Mouse (Mus musculus) forebrain, postnatal 0 days (tissue): ENCODE data around the gene Zc3hav1. TPM values are rescaled to one million over a fixed set of nuclear protein-coding genes. Genes with fewer than 3 reads are reported as not detected.

Source experiments
- ATAC-seq: fragments of 200-750 bp; cut with Nextera tagmentation; 2 replicates; pipeline ENCODE4 v1.8.0; 2017; ENCODE audit warnings: mild to moderate bottlenecking, moderate library complexity
- DNase-seq: peaks from one replicate; pipeline ENCODE4 v3.0.0-alpha.2; 2015
- H3K27ac ChIP-seq: fragments of 300-500 bp; sonication (generic); 2 replicates; pipeline ENCODE4 v1.5.1; 2014; ENCODE audit warnings: low read depth, mild to moderate bottlenecking, antibody characterized with exemption, low read length, moderate library complexity, mixed read lengths
- H3K27me3 ChIP-seq: fragments of 300-500 bp; sonication (generic); 2 replicates; pipeline ENCODE4 v1.6.1; 2014; ENCODE audit warnings: mild to moderate bottlenecking, low read length, mixed read lengths; ENCODE audit not compliant: insufficient read depth
- H3K36me3 ChIP-seq: fragments of 300-500 bp; sonication (generic); 2 replicates; pipeline ENCODE4 v1.6.1; 2014; ENCODE audit warnings: mild to moderate bottlenecking, moderate library complexity; ENCODE audit not compliant: insufficient read depth
- H3K4me1 ChIP-seq: fragments of 300-500 bp; sonication (generic); 2 replicates; pipeline ENCODE4 v1.6.1; 2014; ENCODE audit warnings: antibody characterized with exemption; ENCODE audit not compliant: insufficient read depth
- H3K4me2 ChIP-seq: fragments of 300-500 bp; sonication (generic); 2 replicates; pipeline ENCODE4 v1.6.1; 2014; ENCODE audit warnings: low read depth, mild to moderate bottlenecking, moderate library complexity
- H3K4me3 ChIP-seq: fragments of 300-500 bp; sonication (generic); 2 replicates; pipeline ENCODE4 v1.5.1; 2014; ENCODE audit warnings: low read depth, low read length, mixed read lengths
- H3K9ac ChIP-seq: fragments of 300-500 bp; sonication (generic); 2 replicates; pipeline ENCODE4 v1.6.1; 2014; ENCODE audit warnings: mild to moderate bottlenecking
- H3K9me3 ChIP-seq: fragments of 300-500 bp; sonication (generic); 2 replicates; pipeline ENCODE4 v1.6.1; 2016; ENCODE audit warnings: low read length
- CTCF ChIP-seq: sonication (generic); IDR thresholded peaks from 2 replicates; pipeline ENCODE4 v1.5.1; 2016; ENCODE audit warnings: antibody characterized with exemption, control low read depth, low read depth
- WGBS: fragments of 180-500 bp; shearing (Covaris S2); extraction: QIAGEN DNeasy Blood & Tissue Kit; methylation state at CpG from one replicate; pipeline ENCODE4 v1.1.7; 2014; 5-methylcytosine and 5-hydroxymethylcytosine counted together
- polyA plus RNA-seq: library from polyadenylated mRNA; unstranded; fragments of >200 nt; fragmentation: Nextera tagmentation; extraction: Ambion mirVana; gene quantifications from 2 replicates; pipeline ENCODE4 v1.2.1, GENCODE M21; 2015
- total RNA-seq: library from RNA; depleted of rRNA; stranded (reverse); fragments of >200 nt; gene quantifications from 2 replicates; pipeline ENCODE4 v1.2.3, GENCODE M21; 2014

The Zc3hav1 gene
- total and polyA plus RNA-seq, 2 experiments from 2014 or later = 2.0 to 5.7 TPM

- no peak for DNase-seq
- no peak overlapping the region for H3K4me2 ChIP-seq
- no peak overlapping the region for H3K9ac ChIP-seq
These were observed 10.3 kb downstream of the Zc3hav1 start for GRCm38 (mm10) chr6:38344006-38344670.

GRCm38 (mm10) chr6:38343581-38343980, 10.8 kb downstream of the Zc3hav1 start:
- H3K4me3 ChIP-seq = no peak overlapping the region
- H3K27me3 ChIP-seq = no peaks in the 10 kb centered on the region
- no peaks in the 10 kb centered on the region for H3K9me3 ChIP-seq
- no peaks in the 10 kb centered on the region for H3K36me3 ChIP-seq
- DNase-seq (no peak), ATAC-seq (no peak)
- no peak overlapping the region for H3K9ac ChIP-seq
- 44% methylated on average over 3 of the region's 3 CpGs for WGBS
- no peaks in the 10 kb centered on the region for H3K4me1 ChIP-seq
- H3K27ac ChIP-seq = no peak overlapping the region
- TF ChIP-seq CTCF = no peak
- H3K4me2 ChIP-seq = no peak overlapping the region

More at GRCm38 (mm10) chr6:38344006-38344670, 10.3 kb downstream of the Zc3hav1 start:
- no peak for TF ChIP-seq CTCF
- no peak overlapping the region for H3K27ac ChIP-seq
- no peak overlapping the region for H3K4me3 ChIP-seq
- H3K9me3 ChIP-seq = no peaks in the 10 kb centered on the region
- no peaks in the 10 kb centered on the region for H3K4me1 ChIP-seq
- ATAC-seq = no peak
- H3K36me3 ChIP-seq = no peaks in the 10 kb centered on the region
- no peaks in the 10 kb centered on the region for H3K27me3 ChIP-seq
- 87% methylated on average over 7 of the region's 7 CpGs for WGBS

- H3K9me3 ChIP-seq = no peaks in the 10 kb centered on the region
- H3K27ac ChIP-seq = no peak overlapping the region
- no peak overlapping the region for H3K4me3 ChIP-seq
- no peak for ATAC-seq
- no peaks in the 10 kb centered on the region for H3K36me3 ChIP-seq
- WGBS = 84% methylated on average over 8 of the region's 8 CpGs
- no peaks in the 10 kb centered on the region for H3K27me3 ChIP-seq
- no peak overlapping the region for H3K9ac ChIP-seq
- no peak overlapping the region for H3K4me2 ChIP-seq
- H3K4me1 ChIP-seq = no peaks in the 10 kb centered on the region
- DNase-seq = no peak
- no peak for TF ChIP-seq CTCF
These were observed 11.8 kb downstream of the Zc3hav1 start for GRCm38 (mm10) chr6:38342666-38342992.

GRCm38 (mm10) chr6:38341751-38342665, 12.4 kb downstream of the Zc3hav1 start:
- H3K4me3 ChIP-seq = no peak overlapping the region
- no peak overlapping the region for H3K9ac ChIP-seq
- ATAC-seq = no peak

GRCm38 (mm10) chr6:38339078-38339477, 15.3 kb downstream of the Zc3hav1 start:
- DNase-seq = no peak
- Histone ChIP-seq H3K9me3 (no peaks in the 10 kb centered on the region), H3K4me2 (no peak overlapping the region), H3K27me3 (no peaks in the 10 kb centered on the region), H3K9ac (no peak overlapping the region), H3K36me3 (no peaks in the 10 kb centered on the region), H3K27ac (no peak overlapping the region), H3K4me3 (no peak overlapping the region), H3K4me1 (no peaks in the 10 kb centered on the region)
- ATAC-seq = no peak
- WGBS = 67% methylated on average over 2 of the region's 2 CpGs
- no peak for TF ChIP-seq CTCF

More at GRCm38 (mm10) chr6:38341751-38342665, 12.4 kb downstream of the Zc3hav1 start:
- WGBS = 84% methylated on average over 11 of the region's 11 CpGs
- H3K36me3 ChIP-seq = no peaks in the 10 kb centered on the region
- TF ChIP-seq CTCF = no peak
- no peaks in the 10 kb centered on the region for H3K4me1 ChIP-seq
- DNase-seq = no peak
- H3K27ac ChIP-seq = no peak overlapping the region
- H3K4me2 ChIP-seq = no peak overlapping the region
- no peaks in the 10 kb centered on the region for H3K9me3 ChIP-seq
- H3K27me3 ChIP-seq = no peaks in the 10 kb centered on the region

GRCm38 (mm10) chr6:38337951-38338350, 16.5 kb downstream of the Zc3hav1 start:
- Histone ChIP-seq H3K36me3 (no peaks in the 10 kb centered on the region), H3K4me1 (no peaks in the 10 kb centered on the region), H3K27ac (no peak overlapping the region), H3K27me3 (no peaks in the 10 kb centered on the region), H3K4me3 (no peak overlapping the region), H3K9me3 (no peaks in the 10 kb centered on the region), H3K4me2 (no peak overlapping the region), H3K9ac (no peak overlapping the region)
- TF ChIP-seq CTCF = no peak
- ATAC-seq (no peak), DNase-seq (no peak)
- WGBS = 88% methylated on average over 6 of the region's 6 CpGs

GRCm38 (mm10) chr6:38337166-38337705, 17.2 kb downstream of the Zc3hav1 start:
- Histone ChIP-seq H3K4me3 (no peak overlapping the region), H3K36me3 (no peaks in the 10 kb centered on the region), H3K9me3 (no peaks in the 10 kb centered on the region), H3K9ac (no peak overlapping the region), H3K27ac (no peak overlapping the region), H3K4me1 (no peaks in the 10 kb centered on the region), H3K4me2 (no peak overlapping the region), H3K27me3 (no peaks in the 10 kb centered on the region)
- whole genome bisulfite sequencing = 86% methylated on average over 4 of the region's 4 CpGs
- DNase-seq (no peak), ATAC-seq (no peak)
- no peak for TF ChIP-seq CTCF
